Mouse (Mus musculus) bone marrow, adult 2 months (tissue): ENCODE measurements around the gene Senp1. TPM values are rescaled to one million over a fixed set of nuclear protein-coding genes. Genes with fewer than 3 reads are reported as not detected.

Experiments
- H3K27ac ChIP-seq: fragments of 200-500 bp; 2 replicates; pipeline ENCODE4 v1.5.1; 2012; ENCODE audit warnings: low read depth, mild to moderate bottlenecking, control low read depth, inconsistent platforms, low read length; ENCODE audit not compliant: control insufficient read depth, poor library complexity, insufficient read depth
- H3K4me1 ChIP-seq: fragments of 200-500 bp; 2 replicates; pipeline ENCODE4 v1.6.1; 2011; ENCODE audit warnings: low read length; ENCODE audit not compliant: control insufficient read depth, insufficient read depth
- H3K4me3 ChIP-seq: fragments of 200-500 bp; replicated peaks from 2 replicates; pipeline ENCODE3; 2011; ENCODE audit warnings: mild to moderate bottlenecking, low read depth, low read length, control low read depth; ENCODE audit not compliant: control insufficient read depth
- CTCF ChIP-seq: fragments of 200-500 bp; IDR thresholded peaks from 2 replicates; pipeline ENCODE4 v1.5.1; 2011; ENCODE audit warnings: low read length, control low read depth; ENCODE audit not compliant: control insufficient read depth, insufficient read depth
- POLR2A ChIP-seq: fragments of 200-500 bp; IDR thresholded peaks from 2 replicates; pipeline ENCODE4 v1.6.1; 2011; ENCODE audit warnings: low read depth, mild to moderate bottlenecking, control low read depth, low read length, borderline replicate concordance; ENCODE audit not compliant: control insufficient read depth
- WGBS: fragments of 180-500 bp; shearing (Covaris S2); methylation state at CpG from one replicate; pipeline ENCODE4 v1.1.7; 2018; 5-methylcytosine and 5-hydroxymethylcytosine counted together
- polyA plus RNA-seq: library from polyadenylated mRNA; stranded (reverse); fragments of >200 nt; gene quantifications from 2 replicates; pipeline ENCODE4 v1.2.4, GENCODE M21; 2011; ENCODE audit warnings: low replicate concordance; ENCODE audit not compliant: missing spikeins, insufficient read depth, insufficient read length

Senp1 gene
- polyA plus RNA-seq, 1 experiment: 23.1 TPM

DNA sequence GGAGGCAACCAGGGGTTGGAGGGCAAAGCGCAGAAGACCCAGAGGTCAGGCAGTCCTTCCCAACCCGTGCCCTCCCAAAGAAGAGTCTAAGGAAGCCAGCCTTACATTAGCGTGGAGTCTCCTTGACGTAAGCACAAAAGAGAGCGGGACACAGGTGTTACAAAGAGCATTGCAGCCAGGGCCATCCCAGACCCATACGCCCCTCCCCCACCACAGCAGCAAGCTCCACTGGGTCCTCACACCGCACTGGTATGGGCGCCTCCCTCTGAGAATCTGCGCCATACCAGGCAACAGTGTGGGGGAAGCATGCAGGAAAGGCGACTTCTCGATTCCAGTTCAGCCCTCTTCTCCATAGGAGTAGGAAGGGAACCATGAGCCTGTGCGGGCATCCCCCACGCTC, 94.0 kb downstream of the Senp1 start:
- Histone ChIP-seq H3K27ac (no peak overlapping the region), H3K4me1 (no peaks in the 10 kb centered on the region), H3K4me3 (no peak overlapping the region)
- 16% methylated on average over 13 of the region's 13 CpGs for WGBS
- TF ChIP-seq CTCF: no peak
- TF ChIP-seq POLR2A: no peak

DNA sequence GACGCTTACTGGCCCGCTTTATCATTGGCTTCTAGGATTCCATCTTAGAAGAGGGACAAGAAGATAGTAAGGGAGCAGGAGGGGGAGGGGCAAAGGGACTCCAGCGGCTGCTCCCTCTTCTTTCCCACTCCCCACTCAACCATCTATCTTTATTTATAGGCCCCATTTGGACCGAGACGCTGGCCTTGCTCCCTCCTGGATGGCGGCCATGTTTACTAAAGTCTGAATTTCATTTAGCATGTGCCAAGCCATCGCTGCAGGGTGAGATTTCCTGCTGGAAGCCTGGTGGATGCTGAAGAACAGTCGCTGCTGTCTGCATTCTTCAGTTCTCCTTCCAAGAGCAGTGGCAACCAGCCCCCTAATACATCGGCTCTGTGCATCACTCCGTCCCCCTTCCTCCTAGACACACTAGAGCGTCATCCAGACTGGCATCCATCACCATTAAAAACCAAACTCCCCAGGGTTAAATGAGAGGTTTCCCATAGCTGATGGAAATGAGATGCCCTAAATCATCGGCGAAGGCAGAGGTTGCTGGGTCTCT, 96.8 kb downstream of the Senp1 start:
- no peak overlapping the region for H3K27ac ChIP-seq
- TF ChIP-seq POLR2A: no peak
- no peak for TF ChIP-seq CTCF
- no peaks in the 10 kb centered on the region for H3K4me1 ChIP-seq
- H3K4me3 ChIP-seq: no peak overlapping the region
- WGBS: 80% methylated on average over 13 of the region's 13 CpGs

DNA sequence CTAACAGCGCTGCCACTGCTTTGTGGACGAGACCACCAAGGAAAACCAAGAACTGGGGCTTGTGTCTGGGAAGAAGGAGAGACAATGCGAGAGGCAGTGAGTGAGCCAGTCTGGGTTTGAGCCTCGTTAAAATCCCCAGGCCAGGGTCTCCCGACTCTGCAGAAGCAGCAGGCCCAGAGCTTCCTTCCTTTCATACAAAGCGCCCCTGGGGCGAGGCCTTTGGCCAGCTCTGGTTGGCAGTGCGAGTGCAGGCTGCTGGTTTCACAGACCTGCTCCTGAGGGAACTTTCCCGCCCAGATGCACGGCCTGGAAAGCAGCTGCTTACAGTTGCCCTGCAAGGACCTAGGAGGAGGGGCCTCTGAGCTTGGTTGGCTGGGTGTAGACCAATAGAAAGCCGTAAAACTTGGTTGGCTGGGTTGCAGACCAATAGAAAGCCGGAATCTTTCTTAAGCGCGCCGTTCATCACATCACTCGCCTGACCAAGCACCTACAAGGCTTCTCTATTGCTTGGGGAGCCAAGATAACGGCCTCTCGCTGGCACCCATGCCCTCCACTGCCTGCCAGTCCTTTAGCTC, 100.7 kb downstream of the Senp1 start:
- no peak for TF ChIP-seq POLR2A
- no peak for TF ChIP-seq CTCF
- 11% methylated on average over 18 of the region's 18 CpGs for WGBS
- Histone ChIP-seq H3K4me3 (no peak overlapping the region), H3K27ac (no peak overlapping the region), H3K4me1 (no peaks in the 10 kb centered on the region)

DNA sequence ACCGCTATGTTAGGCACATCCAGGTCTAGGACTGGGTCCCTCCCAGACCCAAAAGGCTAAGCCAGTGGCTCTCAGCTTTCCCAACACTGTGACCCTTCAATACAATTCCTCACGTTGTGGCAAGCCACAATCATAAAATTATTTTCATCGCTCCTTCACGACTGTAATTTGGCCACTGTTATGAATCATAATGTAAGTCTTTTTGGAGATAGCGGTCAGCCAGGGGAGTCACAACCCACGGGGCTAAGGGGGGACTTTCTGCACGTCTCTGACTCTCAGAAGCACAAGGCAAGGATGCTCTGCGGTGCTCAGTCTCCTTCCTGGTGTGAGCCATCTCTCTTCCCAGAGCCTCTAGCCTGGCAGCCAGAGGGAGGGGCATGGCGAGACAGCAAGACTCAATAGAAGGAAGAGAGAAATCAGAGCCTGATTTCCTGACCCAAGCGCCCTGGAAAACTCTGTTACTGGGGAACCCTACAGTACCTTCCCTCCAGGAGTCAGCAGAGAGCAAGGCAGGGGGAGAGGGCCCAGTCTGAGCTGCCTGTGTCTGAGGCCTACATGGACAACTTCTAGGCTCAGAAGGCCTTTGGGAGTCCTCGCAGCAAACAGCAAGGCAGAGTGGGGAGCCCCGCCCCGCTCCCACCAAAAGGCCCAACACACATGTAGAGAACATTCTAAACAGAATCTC, 101.4 kb downstream of the Senp1 start:
- Histone ChIP-seq H3K4me3 (no peak overlapping the region), H3K4me1 (no peaks in the 10 kb centered on the region), H3K27ac (no peak overlapping the region)
- TF ChIP-seq POLR2A (no peak), CTCF (no peak)
- 78% methylated on average over 13 of the region's 13 CpGs for WGBS

DNA sequence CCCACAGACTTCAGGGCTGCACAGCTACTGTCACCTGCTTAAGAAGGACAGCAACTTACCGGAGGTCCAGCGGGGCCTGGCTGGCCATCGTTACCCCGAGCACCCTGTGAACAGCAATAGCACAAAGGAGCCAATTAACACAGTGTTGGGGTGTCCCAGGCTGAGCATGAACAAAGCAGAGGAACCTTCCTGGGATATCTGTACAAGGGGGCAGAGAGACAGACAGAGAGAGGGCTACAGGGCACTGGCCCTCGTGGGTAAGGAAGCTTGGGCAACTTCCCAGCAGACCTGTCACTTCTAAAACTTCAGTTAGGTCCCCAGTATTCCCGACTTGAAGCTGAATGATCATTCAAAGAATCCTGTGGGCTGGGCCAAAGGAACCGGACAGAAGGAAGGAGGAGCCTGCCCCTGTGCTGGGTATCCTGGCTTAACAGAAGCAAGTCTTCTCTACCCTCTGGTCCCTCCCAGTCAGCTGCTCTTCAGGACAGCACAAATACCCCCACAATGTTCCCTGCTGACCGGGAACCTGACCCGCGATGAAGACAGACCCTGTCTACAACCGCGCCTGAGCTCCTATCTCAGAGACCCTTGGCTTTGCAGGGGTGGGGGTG, 102.2 kb downstream of the Senp1 start:
- 82% methylated on average over 12 of the region's 12 CpGs for WGBS
- TF ChIP-seq POLR2A (no peak), CTCF (no peak)

DNA sequence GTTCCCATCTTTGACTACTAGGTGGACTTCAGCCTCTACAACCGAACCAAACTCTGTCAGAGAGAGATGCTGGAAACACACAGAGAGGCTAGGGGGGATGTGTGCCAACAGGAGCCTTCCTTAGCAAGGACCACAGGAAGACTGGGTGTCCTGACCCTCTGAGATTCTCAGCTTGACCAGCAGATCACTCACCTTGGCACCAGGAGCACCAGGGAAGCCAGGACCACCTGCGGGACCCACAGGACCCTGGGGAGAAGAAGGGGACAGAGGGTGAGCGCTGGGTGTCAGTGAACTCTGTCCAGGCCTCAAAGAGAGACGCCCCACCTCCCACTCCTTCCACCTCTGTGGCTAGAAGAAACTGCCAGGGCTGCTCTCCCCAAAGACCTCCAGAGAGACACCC, 102.8 kb downstream of the Senp1 start:
- Histone ChIP-seq H3K27ac (no peak overlapping the region), H3K4me3 (no peak overlapping the region), H3K4me1 (no peaks in the 10 kb centered on the region)
- WGBS: 62% methylated on average over 4 of the region's 4 CpGs
- TF ChIP-seq POLR2A (no peak), CTCF (no peak)

More for the DNA sequence above, 102.2 kb downstream of the Senp1 start:
- Histone ChIP-seq H3K27ac (no peak overlapping the region), H3K4me1 (no peaks in the 10 kb centered on the region), H3K4me3 (no peak overlapping the region)

DNA sequence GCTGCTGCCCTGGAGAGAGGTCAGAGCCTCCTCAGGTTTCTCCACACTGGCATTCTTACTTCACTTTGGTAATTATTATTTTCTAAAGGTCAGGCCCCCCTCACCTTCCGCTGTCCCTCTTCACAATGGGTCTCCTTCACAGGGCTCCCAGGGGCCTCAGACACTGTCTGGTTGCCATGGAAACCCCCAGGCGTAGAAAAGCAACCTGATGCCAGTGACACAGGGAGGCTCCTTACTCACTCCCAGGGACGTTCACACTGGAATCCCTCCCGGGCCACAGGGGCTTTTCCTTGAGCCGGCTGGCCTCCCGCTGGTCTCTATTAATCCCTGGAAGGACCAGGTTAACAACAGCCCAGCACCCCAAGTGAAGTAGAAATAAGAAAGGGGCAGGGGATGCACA, 103.4 kb downstream of the Senp1 start:
- 42% methylated on average over 6 of the region's 6 CpGs for WGBS
- H3K27ac ChIP-seq: no peak overlapping the region
- TF ChIP-seq POLR2A: no peak
- TF ChIP-seq CTCF: no peak

DNA sequence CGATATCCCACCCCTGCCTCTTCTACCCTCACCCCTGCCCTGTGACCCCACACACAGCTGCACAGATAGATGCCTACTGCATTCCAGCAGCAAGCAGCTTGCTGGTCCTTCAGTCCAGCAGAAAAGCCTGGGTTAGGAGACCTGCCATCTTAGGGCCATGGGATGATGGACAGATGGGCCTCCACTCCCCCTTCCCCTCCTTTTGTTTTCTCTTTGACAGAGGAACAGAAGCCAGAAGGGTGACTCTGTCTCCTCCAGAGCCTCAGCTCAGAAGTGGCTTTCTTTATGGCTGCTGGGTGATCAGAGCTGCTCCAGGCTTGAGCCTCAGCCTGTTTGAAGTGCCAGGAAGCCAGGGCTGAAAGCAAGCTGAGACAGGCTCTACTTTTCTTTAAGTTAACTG, 104.0 kb downstream of the Senp1 start:
- H3K27ac ChIP-seq: no peak overlapping the region
- no peaks in the 10 kb centered on the region for H3K4me1 ChIP-seq
- no peak overlapping the region for H3K4me3 ChIP-seq
- no peak for TF ChIP-seq CTCF
- TF ChIP-seq POLR2A: no peak
- WGBS: 94% methylated on average over 1 of the region's 1 CpGs

More for the DNA sequence above, 103.4 kb downstream of the Senp1 start:
- H3K4me3 ChIP-seq: no peak overlapping the region
- H3K4me1 ChIP-seq: no peaks in the 10 kb centered on the region

Other genes with a start within 250 kb of the Senp1 start
- gene Hdac7, start 249.2 kb downstream of the Senp1 start, polyA plus RNA-seq: 34.1 and 37.8 TPM in 2 replicates
- 0.88 and 1.5 TPM in 2 replicates for gene Vdr, start 183.1 kb downstream of the Senp1 start, polyA plus RNA-seq
- gene Tmem106c, start 129.5 kb downstream of the Senp1 start, polyA plus RNA-seq: 7.1 and 10.0 TPM in 2 replicates
- 0.52 TPM in 1 of 2 replicates, not detected in the other for gene Col2a1, start 89.0 kb downstream of the Senp1 start, polyA plus RNA-seq
- 22.9 and 23.0 TPM in 2 replicates for gene Pfkm, start 1.2 kb downstream of the Senp1 start, polyA plus RNA-seq
- gene Asb8, start 71.9 kb upstream of the Senp1 start, polyA plus RNA-seq: 9.1 and 12.2 TPM in 2 replicates
- gene Ccdc184, start 73.4 kb upstream of the Senp1 start, polyA plus RNA-seq: 0.43 and 1.2 TPM in 2 replicates
- gene Olfr288, start 101.8 kb upstream of the Senp1 start, polyA plus RNA-seq: not detected in 2 replicates
- not detected in 2 replicates for gene Gm44579, start 127.2 kb upstream of the Senp1 start, polyA plus RNA-seq
- gene Olfr287, start 127.3 kb upstream of the Senp1 start, polyA plus RNA-seq: not detected in 2 replicates
- not detected in 2 replicates for gene Olfr286, start 140.7 kb upstream of the Senp1 start, polyA plus RNA-seq
- not detected in 2 replicates for gene H1fnt, start 163.5 kb upstream of the Senp1 start, polyA plus RNA-seq
- not detected in 2 replicates for gene Zfp641, start 202.4 kb upstream of the Senp1 start, polyA plus RNA-seq
- gene Olfr285, start 223.6 kb upstream of the Senp1 start, polyA plus RNA-seq: not detected in 2 replicates
- gene Olfr284, start 247.2 kb upstream of the Senp1 start, polyA plus RNA-seq: not detected in 2 replicates